ENCODE assay signal across 8 mouse cellular contexts in genomic region chr19:29641055-29641454, GRCm38 (mm10). TPM values are rescaled to one million over a fixed set of nuclear protein-coding genes. Genes with fewer than 3 reads are reported as not detected.
DNase-seq lines count a peak whose midpoint lies in the region; ATAC-seq lines count a peak whose summit lies in the region.

No protein-coding gene starts in this region.

- peaks cover 17% of the 10 kb centered on the region; the same call in 1 of the 2 replicates for H3K36me3 ChIP-seq in embryonic facial prominence, embryonic 15.5 days
- H3K36me3 ChIP-seq in forebrain, embryonic 14.5 days (ENCODE audit: control insufficient read depth, insufficient read depth, low read length): no peaks in the 10 kb centered on the region

- intact Hi-C loops in gastrocnemius, postnatal 14 days (cut with DNase I; ENCODE audit: low total_unique reads): no loop called here

- H3K27me3 ChIP-seq in embryonic facial prominence, embryonic 15.5 days: no peaks in the 10 kb centered on the region
- H3K27me3 ChIP-seq in forebrain, embryonic 14.5 days (replicated peaks; ENCODE audit: control insufficient read depth, insufficient read depth, low read length): no peaks in the 10 kb centered on the region

- no peaks in the 10 kb centered on the region for H3K9me3 ChIP-seq in embryonic facial prominence, embryonic 15.5 days (replicated peaks)
- no peaks in the 10 kb centered on the region for H3K9me3 ChIP-seq in forebrain, embryonic 14.5 days (replicated peaks; ENCODE audit: control insufficient read depth, low read length)

- H3K9ac ChIP-seq in embryonic facial prominence, embryonic 15.5 days: no peak overlapping the region
- H3K9ac ChIP-seq in forebrain, embryonic 14.5 days (ENCODE audit: low read length): no peak overlapping the region

- H3K4me2 ChIP-seq in embryonic facial prominence, embryonic 15.5 days (replicated peaks): peak overlapping the region; percentile 29
- H3K4me2 ChIP-seq in forebrain, embryonic 14.5 days (ENCODE audit: low read length): no peak overlapping the region

- ATAC-seq in embryonic facial prominence, embryonic 15.5 days (ENCODE audit: insufficient number of reproducible peaks, low FRiP score, low TSS enrichment, low read depth): peak; percentile 34; the same call in 1 of the 2 replicates
- peak; percentile 72 for ATAC-seq in neutrophil, adult 5-6 weeks (ENCODE audit: extremely low read depth, insufficient number of reproducible peaks, low FRiP score, poor library complexity, severe bottlenecking)
- ATAC-seq in forebrain, embryonic 14.5 days: no peak

- peak overlapping the region; percentile 76 for H3K27ac ChIP-seq in embryonic facial prominence, embryonic 15.5 days (replicated peaks)
- no peak overlapping the region for H3K27ac ChIP-seq in forebrain, embryonic 14.5 days (ENCODE audit: low read depth, low read length)

- peaks cover 10% of the 10 kb centered on the region; the same call in 1 of the 2 replicates for H3K4me1 ChIP-seq in embryonic facial prominence, embryonic 15.5 days
- no peaks in the 10 kb centered on the region for H3K4me1 ChIP-seq in forebrain, embryonic 14.5 days (ENCODE audit: control insufficient read depth, insufficient read depth, low read length)

- 0 out of 2 replicates have a peak overlapping the region, but pooled peaks have one; percentile 0 for H3K4me3 ChIP-seq in embryonic facial prominence, embryonic 15.5 days (replicated peaks)
- H3K4me3 ChIP-seq in forebrain, embryonic 14.5 days (ENCODE audit: low read depth, low read length): no peak overlapping the region

- peak; percentile 12 to 21 for DNase-seq in spleen, postnatal 36 days (ENCODE audit: low spot score in 2 of 2)
- no peak for DNase-seq in spleen, adult 12 weeks (ENCODE audit: low spot score)
- peak; percentile 34 to 41 for DNase-seq in kidney, postnatal 36 days
- no peak for DNase-seq in forebrain, embryonic 14.5 days (ENCODE audit: low spot score)
- no peak for DNase-seq in gastrocnemius, postnatal 14 days
- DNase-seq in frontal cortex, postnatal 10 days (ENCODE audit: low spot score in 2 of 2): no peak

- 19% methylated on average over 9 of the region's 9 CpGs for WGBS in embryonic facial prominence, embryonic 15.5 days
- 61% methylated on average over 8 of the region's 9 CpGs for WGBS in forebrain, embryonic 14.5 days

RNA-seq across cellular contexts. Expression of gene Ermp1, which starts 7.2 kb away (rescaled TPM):
- 20.8 and 23.4 TPM in 2 replicates for polyA plus RNA-seq in embryonic facial prominence, embryonic 15.5 days (2015; fragmentation: Nextera tagmentation; extraction: Ambion mirVana)
- total RNA-seq in neutrophil, adult 5-6 weeks (2017): 24.7 and 27.1 TPM in 2 replicates
- 5.2 and 5.3 TPM in 2 replicates for polyA plus RNA-seq in forebrain, embryonic 14.5 days (2014; fragmentation: Nextera tagmentation; extraction: Ambion mirVana)
- total RNA-seq in gastrocnemius, postnatal 14 days (2021): 1 to 10 TPM; 6.8 to 8.8 TPM

RNA-seq across cellular contexts. Expression of gene Mlana, which starts 56.6 kb away (rescaled TPM):
- 4.6 and 5.4 TPM in 2 replicates for polyA plus RNA-seq in embryonic facial prominence, embryonic 15.5 days (2015; fragmentation: Nextera tagmentation; extraction: Ambion mirVana)
- total RNA-seq in neutrophil, adult 5-6 weeks (2017): not detected in 2 replicates
- not detected in 2 replicates for polyA plus RNA-seq in forebrain, embryonic 14.5 days (2014; fragmentation: Nextera tagmentation; extraction: Ambion mirVana)
- total RNA-seq in gastrocnemius, postnatal 14 days (2021): not detected

Comparison
In these comparisons a context has a peak if more than half of its experiments do, and no peak if none do; other contexts are left out.
1. DNase-seq: peak in spleen, postnatal 36 days (2 of 2) and kidney, postnatal 36 days (2 of 2); none in spleen, adult 12 weeks (single experiment), forebrain, embryonic 14.5 days (single experiment), gastrocnemius, postnatal 14 days (single experiment) and frontal cortex, postnatal 10 days (0 of 2).